20 mouse cellular contexts compared by ENCODE assay signal in the genomic region with DNA sequence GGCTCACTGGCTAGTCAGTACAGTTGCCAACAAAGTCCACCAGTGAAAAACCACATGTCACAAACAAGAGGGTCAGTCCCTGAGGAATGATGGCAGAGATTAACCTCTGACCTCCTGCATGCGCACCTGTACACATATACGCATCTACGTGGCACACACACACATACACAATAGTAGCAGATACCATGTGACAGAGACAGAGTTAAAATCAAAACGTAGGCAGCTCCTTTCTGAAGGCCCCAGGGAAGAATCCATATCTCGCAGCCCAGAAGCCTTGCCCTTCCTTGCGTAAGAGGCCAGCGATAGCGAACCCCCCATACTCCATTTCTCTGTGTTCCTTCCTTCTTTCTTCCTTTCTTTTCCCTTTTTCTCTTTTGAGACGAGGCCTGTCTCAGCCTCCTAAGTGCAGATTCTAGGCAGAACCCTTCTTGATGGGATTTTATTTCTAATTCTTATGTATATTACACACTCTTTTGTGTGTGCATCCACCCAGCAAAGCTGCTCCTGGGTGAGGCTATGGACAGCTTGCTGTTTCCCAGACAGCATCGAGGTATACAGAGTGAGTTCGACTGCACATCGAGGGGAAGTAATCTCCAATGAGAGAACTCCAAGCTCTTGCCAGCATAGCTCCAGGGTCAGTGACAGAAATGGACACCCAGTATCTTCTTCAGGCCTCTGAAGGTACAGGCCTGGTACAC. TPM values are rescaled to one million over a fixed set of nuclear protein-coding genes. Genes with fewer than 3 reads are reported as not detected.
DNase-seq lines count a peak whose midpoint lies in the region; ATAC-seq and TF ChIP-seq lines count a peak whose summit lies in the region.
"Had no signal": no experiment of that assay in that cellular context is flagged by ENCODE, and none has a peak within 500 bp of the region (broad histone marks: within the 10 kb centered on the region; RNA-seq: fewer than 3 reads in every experiment).

No protein-coding gene starts in this region.

- no peaks in the 10 kb centered on the region for H3K27me3 ChIP-seq in midbrain, postnatal 0 days (ENCODE audit: insufficient read depth, low read length)
- H3K27me3 ChIP-seq in midbrain, embryonic 10.5 days (ENCODE audit: low read depth, poor library complexity, severe bottlenecking): no peaks in the 10 kb centered on the region
- peaks cover 2 to 4% of the 10 kb centered on the region in 2 experiments; a peak in 2 of 4 replicates for H3K27me3 ChIP-seq in MEL (ENCODE audit: control insufficient read depth in 1 of 2, insufficient read depth in 2 of 2, low read length in 2 of 2)
- H3K27me3 ChIP-seq: embryonic facial prominence, embryonic 12.5 days; forebrain, embryonic 13.5 days; forebrain, embryonic 15.5 days had no signal

- no peaks in the 10 kb centered on the region for H3K9me3 ChIP-seq in midbrain, postnatal 0 days (ENCODE audit: low read length)
- H3K9me3 ChIP-seq in midbrain, embryonic 10.5 days (replicated peaks): no peaks in the 10 kb centered on the region
- H3K9me3 ChIP-seq in MEL (replicated peaks; ENCODE audit: insufficient read depth, low read length): no peaks in the 10 kb centered on the region
- H3K9me3 ChIP-seq: embryonic facial prominence, embryonic 10.5 days; embryonic facial prominence, embryonic 12.5 days; forebrain, embryonic 13.5 days; forebrain, embryonic 15.5 days; G1E had no signal

- no peak for TF ChIP-seq EP300 in MEL (IDR thresholded peaks at IDR 0.05; ENCODE audit: low read depth in 1 of 2, low read length in 2 of 2)

- no peaks in the 10 kb centered on the region for H3K4me1 ChIP-seq in midbrain, postnatal 0 days (ENCODE audit: insufficient read depth, low read length)
- H3K4me1 ChIP-seq in midbrain, embryonic 10.5 days: no peaks in the 10 kb centered on the region
- no peaks in the 10 kb centered on the region for H3K4me1 ChIP-seq in MEL (ENCODE audit: control insufficient read depth in 1 of 2, insufficient read depth in 2 of 2, low read length in 2 of 2)
- H3K4me1 ChIP-seq: forebrain, embryonic 13.5 days; forebrain, embryonic 15.5 days had no signal

- no peak for TF ChIP-seq POLR2A in MEL (IDR thresholded peaks at IDR 0.05; ENCODE audit: control insufficient read depth in 1 of 2, insufficient read depth in 1 of 2, low read depth in 1 of 2, low read length in 2 of 2, poor library complexity in 1 of 2)

- DNase-seq in midbrain, postnatal 0 days (ENCODE audit: low spot score): no peak
- DNase-seq in midbrain, embryonic 10.5 days (ENCODE audit: low spot score): no peak
- no peak for DNase-seq in MEL (ENCODE audit: low read depth, low spot score)
- DNase-seq in ZHBTc4 (ENCODE audit: low read depth, low spot score): peak; percentile 62
- DNase-seq in gastrocnemius, postnatal 25 days: no peak
- no peak for DNase-seq in testis, postnatal 14 days (ENCODE audit: low spot score)
- DNase-seq: adrenal gland, adult 2 months; adrenal gland, postnatal 14 days; adrenal gland, postnatal 36 days; cerebellum, adult 11-12 months; cerebellum, adult 2 months; cerebellum, adult 9-10 months; cerebellum, postnatal 10 days; cerebellum, postnatal 25 days; forebrain, postnatal 0 days had no signal

- H3K4me2 ChIP-seq in midbrain, postnatal 0 days (ENCODE audit: low read depth, low read length, poor library complexity, severe bottlenecking): no peak overlapping the region
- H3K4me2 ChIP-seq: embryonic facial prominence, embryonic 12.5 days; forebrain, embryonic 13.5 days; forebrain, embryonic 15.5 days had no signal

- TF ChIP-seq RAD21 in MEL (IDR thresholded peaks at IDR 0.05; ENCODE audit: low read depth, low read length): no peak

- 77% methylated on average over 12 of the region's 12 CpGs for WGBS in midbrain, postnatal 0 days
- WGBS in midbrain, embryonic 10.5 days: 83% methylated on average over 12 of the region's 12 CpGs

- H3K9ac ChIP-seq in midbrain, postnatal 0 days (replicated peaks; ENCODE audit: low read length, poor library complexity, severe bottlenecking): 0 out of 2 replicates have a peak overlapping the region, but pooled peaks have one; percentile 19
- H3K9ac ChIP-seq in MEL (ENCODE audit: control insufficient read depth, low read depth, low read length, poor library complexity, severe bottlenecking): no peak overlapping the region
- H3K9ac ChIP-seq: embryonic facial prominence, embryonic 12.5 days; forebrain, embryonic 13.5 days; forebrain, embryonic 15.5 days; forebrain, postnatal 0 days had no signal

- H3K79me2 ChIP-seq in MEL (ENCODE audit: control insufficient read depth, insufficient read depth, low read length, poor library complexity): no peaks in the 10 kb centered on the region

- no peak for ATAC-seq in midbrain, postnatal 0 days (ENCODE audit: low FRiP score)
- ATAC-seq: forebrain, embryonic 13.5 days; forebrain, embryonic 15.5 days; forebrain, postnatal 0 days had no signal

- no peak for TF ChIP-seq CTCF in midbrain, postnatal 0 days (IDR thresholded peaks at IDR 0.05)
- TF ChIP-seq CTCF in MEL (IDR thresholded peaks at IDR 0.05 in 2 of 3, conservative IDR thresholded peaks at IDR 0.05 in 1 of 3; ENCODE audit: control insufficient read depth in 1 of 3, insufficient read depth in 1 of 3, low read depth in 2 of 3, low read length in 3 of 3, poor library complexity in 1 of 3, severe bottlenecking in 1 of 3): no peak

- no peak overlapping the region for H3K4me3 ChIP-seq in midbrain, postnatal 0 days (ENCODE audit: low read depth, low read length)
- H3K4me3 ChIP-seq in midbrain, embryonic 10.5 days: no peak overlapping the region
- H3K4me3 ChIP-seq in MEL (ENCODE audit: control insufficient read depth in 1 of 2, insufficient read depth in 1 of 2, low read depth in 2 of 2, low read length in 2 of 2): no peak overlapping the region
- H3K4me3 ChIP-seq: embryonic facial prominence, embryonic 10.5 days; embryonic facial prominence, embryonic 12.5 days; forebrain, embryonic 13.5 days; forebrain, embryonic 15.5 days had no signal

- no peak overlapping the region for H3K27ac ChIP-seq in midbrain, postnatal 0 days (ENCODE audit: low read depth, low read length)
- no peak overlapping the region for H3K27ac ChIP-seq in midbrain, embryonic 10.5 days (replicated peaks)
- no peak overlapping the region for H3K27ac ChIP-seq in MEL (ENCODE audit: control insufficient read depth, low read depth, low read length)
- H3K27ac ChIP-seq: embryonic facial prominence, embryonic 10.5 days; embryonic facial prominence, embryonic 12.5 days; forebrain, embryonic 13.5 days; forebrain, embryonic 15.5 days had no signal

- H3K36me3 ChIP-seq in midbrain, postnatal 0 days (ENCODE audit: insufficient read depth, low read length): no peaks in the 10 kb centered on the region
- H3K36me3 ChIP-seq in midbrain, embryonic 10.5 days: no peaks in the 10 kb centered on the region
- H3K36me3 ChIP-seq in MEL (ENCODE audit: control insufficient read depth in 1 of 2, insufficient read depth in 2 of 2, low read length in 2 of 2): no peaks in the 10 kb centered on the region
- H3K36me3 ChIP-seq: embryonic facial prominence, embryonic 10.5 days; embryonic facial prominence, embryonic 12.5 days; forebrain, embryonic 15.5 days; G1E had no signal

TF ChIP-seq in MEL, 35 proteins besides CTCF, POLR2A, EP300 and RAD21:
- peak; percentile 91 for TF ChIP-seq TBP (IDR thresholded peaks at IDR 0.05; ENCODE audit: low read depth, low read length)
- TF ChIP-seq BHLHE40 (IDR thresholded peaks at IDR 0.05; ENCODE audit: borderline replicate concordance, low read depth, low read length): no peak

RNA-seq across cellular contexts. Expression of gene Sephs1, which starts 13.2 kb away (rescaled TPM):
- total RNA-seq in midbrain, postnatal 0 days (2014; rRNA removed): 69.7 and 76.9 TPM in 2 replicates
- polyA plus RNA-seq in midbrain, postnatal 0 days (2015; fragmentation: Nextera tagmentation; extraction: Ambion mirVana): 37.0 and 37.3 TPM in 2 replicates
- 118 and 124 TPM in 2 replicates for polyA plus RNA-seq in midbrain, embryonic 10.5 days (2016; fragmentation: Nextera tagmentation; extraction: Ambion mirVana)
- total RNA-seq in MEL (2012; rRNA removed): 36.9 and 37.1 TPM in 2 replicates
- polyA plus RNA-seq in MEL (2012; ENCODE audit: insufficient read depth in 1 of 2, insufficient read length in 2 of 2, low read depth in 1 of 2, low replicate concordance in 2 of 2, missing spikeins in 1 of 2): 10 to 100 TPM in 1 of 2 experiments, not detected in 1; 40.4 TPM
- total RNA-seq in gastrocnemius, postnatal 25 days (2021): 10 to 100 TPM; 17.0 to 17.4 TPM

RNA-seq across cellular contexts. Expression of gene Phyh, which starts 50.6 kb away (rescaled TPM):
- 64.9 and 81.5 TPM in 2 replicates for total RNA-seq in midbrain, postnatal 0 days (2014; rRNA removed)
- 108 and 116 TPM in 2 replicates for polyA plus RNA-seq in midbrain, postnatal 0 days (2015; fragmentation: Nextera tagmentation; extraction: Ambion mirVana)
- 36.3 and 41.4 TPM in 2 replicates for polyA plus RNA-seq in midbrain, embryonic 10.5 days (2016; fragmentation: Nextera tagmentation; extraction: Ambion mirVana)
- not detected in 2 replicates for total RNA-seq in MEL (2012; rRNA removed)
- polyA plus RNA-seq in MEL (2012; ENCODE audit: insufficient read depth in 1 of 2, insufficient read length in 2 of 2, low read depth in 1 of 2, low replicate concordance in 2 of 2, missing spikeins in 1 of 2): not detected
- 100 to 1,000 TPM; 167 to 176 TPM for total RNA-seq in gastrocnemius, postnatal 25 days (2021)

Comparison
In these comparisons a context has a peak if more than half of its experiments do, and no peak if none do; other contexts are left out.
1. RNA of gene Phyh, which starts 50.6 kb away (total RNA-seq): 167 to 176 TPM in gastrocnemius, postnatal 25 days and 64.9 to 81.5 TPM in midbrain, postnatal 0 days; not detected in MEL; every median in the first group is over 10 times any median in the second.